Mouse (Mus musculus) myocyte (in vitro differentiated cells): ENCODE data around the gene Tent5b. TPM values are rescaled to one million over a fixed set of nuclear protein-coding genes. Genes with fewer than 3 reads are reported as not detected.

ENCODE experiments used
- H3K27me3 ChIP-seq: one replicate; pipeline ENCODE4 v1.6.1; 2011; ENCODE audit not compliant: control insufficient read depth, insufficient read depth, insufficient read length
- H3K36me3 ChIP-seq: one replicate; pipeline ENCODE4 v1.6.1; 2011; ENCODE audit not compliant: control insufficient read depth, insufficient read depth
- H3K4me2 ChIP-seq: one replicate; pipeline ENCODE4 v1.6.1; 2011; ENCODE audit warnings: low read depth, control low read depth
- H3K4me3 ChIP-seq: one replicate; pipeline ENCODE4 v1.5.1; 2011; ENCODE audit warnings: mild to moderate bottlenecking, control low read depth, moderate library complexity
- H3K79me2 ChIP-seq: one replicate; pipeline ENCODE4 v1.6.1; 2011; ENCODE audit not compliant: control insufficient read depth, insufficient read depth
- H3ac ChIP-seq: one replicate; pipeline ENCODE4 v1.6.1; 2011; ENCODE audit not compliant: control insufficient read depth, insufficient read length
- CEBPB ChIP-seq: IDR thresholded peaks from 2 replicates; pipeline ENCODE4 v1.6.1; 2011; ENCODE audit warnings: mild to moderate bottlenecking, moderate library complexity; ENCODE audit not compliant: poor library complexity, insufficient read depth, severe bottlenecking
- E2F4 ChIP-seq: IDR thresholded peaks from one replicate; pipeline ENCODE4 v1.6.1; 2011; ENCODE audit warnings: mild to moderate bottlenecking, control low read depth, moderate library complexity; ENCODE audit not compliant: insufficient read depth
- MAX ChIP-seq: IDR thresholded peaks from one replicate; pipeline ENCODE4 v1.6.1; 2011; ENCODE audit warnings: low read depth, mild to moderate bottlenecking, control low read depth
- MYOD1 ChIP-seq, 3 experiments: IDR thresholded peaks; one replicate each; pipeline ENCODE4 v1.6.1; 2011; ENCODE audit warnings: control low read depth in 2 of 3, low read depth in 2 of 3, mild to moderate bottlenecking in 2 of 3, moderate library complexity in 1 of 3; ENCODE audit not compliant: insufficient read length in 2 of 3, control insufficient read depth in 1 of 3
- MYOG ChIP-seq, 3 experiments: IDR thresholded peaks; one replicate each; pipeline ENCODE4 v1.6.1; 2011; ENCODE audit warnings: control low read depth in 2 of 3, low read depth in 2 of 3, mild to moderate bottlenecking in 2 of 3; ENCODE audit not compliant: insufficient read length in 2 of 3, control insufficient read depth in 1 of 3, insufficient read depth in 1 of 3
- POLR2A ChIP-seq: IDR thresholded peaks from one replicate; pipeline ENCODE4 v1.6.1; 2011; ENCODE audit warnings: low read depth, mild to moderate bottlenecking, control low read depth, moderate library complexity; ENCODE audit not compliant: insufficient read length
- POLR2AphosphoS2 ChIP-seq: IDR thresholded peaks from one replicate; pipeline ENCODE4 v1.6.1; 2011; ENCODE audit warnings: low read depth, control low read depth; ENCODE audit not compliant: insufficient read length
- REST ChIP-seq: IDR thresholded peaks from one replicate; pipeline ENCODE4 v1.6.1; 2011; ENCODE audit warnings: mild to moderate bottlenecking, control low read depth, moderate library complexity; ENCODE audit not compliant: insufficient read depth, insufficient read length
- SRF ChIP-seq: IDR thresholded peaks from one replicate; pipeline ENCODE4 v1.6.1; 2011; ENCODE audit warnings: low read depth; ENCODE audit not compliant: control insufficient read depth, insufficient read length
- TCF12 ChIP-seq: IDR thresholded peaks from one replicate; pipeline ENCODE4 v1.6.1; 2011; ENCODE audit warnings: mild to moderate bottlenecking, control low read depth; ENCODE audit not compliant: poor library complexity, insufficient read depth, severe bottlenecking
- TCF3 ChIP-seq: IDR thresholded peaks from one replicate; pipeline ENCODE4 v1.6.1; 2011; ENCODE audit warnings: low read depth, control low read depth; ENCODE audit not compliant: insufficient read length
- USF1 ChIP-seq: IDR thresholded peaks from one replicate; pipeline ENCODE4 v1.6.1; 2011; ENCODE audit warnings: low read depth, mild to moderate bottlenecking, control low read depth, moderate library complexity
- polyA plus RNA-seq: library from polyadenylated mRNA; unstranded; fragments of >200 nt; fragmentation: generic; extraction: Trizol; gene quantifications from one replicate; pipeline ENCODE4 v1.2.1, GENCODE M21; 2012; ENCODE audit warnings: missing spikeins

The Tent5b gene
- polyA plus RNA-seq, 1 experiment, result 3.3 TPM

- no peak overlapping the region for H3ac ChIP-seq
- H3K4me2 ChIP-seq, result no peak overlapping the region
- H3K79me2 ChIP-seq, result no peaks in the 10 kb centered on the region
- H3K27me3 ChIP-seq, result no peaks in the 10 kb centered on the region
- no peak overlapping the region for H3K4me3 ChIP-seq
- TF ChIP-seq MYOD1 (IDR thresholded peaks at IDR 0.05; ENCODE audit: control insufficient read depth in 1 of 3, insufficient read length in 2 of 3, low read depth in 2 of 3) (no peak), POLR2AphosphoS2 (no peak), MAX (no peak), POLR2A (no peak), SRF (no peak), MYOG (IDR thresholded peaks at IDR 0.05; ENCODE audit: control insufficient read depth in 1 of 3, insufficient read depth in 1 of 3, insufficient read length in 2 of 3, low read depth in 2 of 3) (no peak), TCF3 (no peak), USF1 (no peak), TCF12 (no peak), E2F4 (no peak), REST (no peak), CEBPB (no peak)
- no peaks in the 10 kb centered on the region for H3K36me3 ChIP-seq
These were observed 5.9 kb downstream of the Tent5b start for GRCm38 (mm10) chr4:133485691-133486425.

- no peaks in the 10 kb centered on the region for H3K79me2 ChIP-seq
- no peaks in the 10 kb centered on the region for H3K27me3 ChIP-seq
- no peak overlapping the region for H3ac ChIP-seq
- H3K4me3 ChIP-seq, result no peak overlapping the region
- TF ChIP-seq USF1, result no peak
- TF ChIP-seq MYOD1 (IDR thresholded peaks at IDR 0.05; ENCODE audit: control insufficient read depth in 1 of 3, insufficient read length in 2 of 3, low read depth in 2 of 3), result no peak
- TF ChIP-seq MAX, result no peak
- no peak for TF ChIP-seq MYOG (IDR thresholded peaks at IDR 0.05; ENCODE audit: control insufficient read depth in 1 of 3, insufficient read depth in 1 of 3, insufficient read length in 2 of 3, low read depth in 2 of 3)
- TF ChIP-seq TCF3, result no peak
- no peak for TF ChIP-seq SRF
- H3K36me3 ChIP-seq, result no peaks in the 10 kb centered on the region
- no peak overlapping the region for H3K4me2 ChIP-seq
These were observed 6.9 kb downstream of the Tent5b start for GRCm38 (mm10) chr4:133486673-133487357.

- TF ChIP-seq MAX, result no peak
- no peak for TF ChIP-seq E2F4
- peak in 2 of 3 experiments; percentile 62 to 64 for TF ChIP-seq MYOG (IDR thresholded peaks at IDR 0.05; ENCODE audit: control insufficient read depth in 1 of 3, insufficient read depth in 1 of 3, insufficient read length in 2 of 3, low read depth in 2 of 3)
- TF ChIP-seq MYOD1 (IDR thresholded peaks at IDR 0.05; ENCODE audit: control insufficient read depth in 1 of 3, insufficient read length in 2 of 3, low read depth in 2 of 3), result peak in 2 of 3 experiments; percentile 60 to 74
- no peak for TF ChIP-seq TCF3
- H3K36me3 ChIP-seq, result no peaks in the 10 kb centered on the region
- no peak overlapping the region for H3K4me3 ChIP-seq
- H3ac ChIP-seq, result no peak overlapping the region
- no peaks in the 10 kb centered on the region for H3K79me2 ChIP-seq
- H3K27me3 ChIP-seq, result no peaks in the 10 kb centered on the region
- H3K4me2 ChIP-seq, result no peak overlapping the region
These were observed 8.9 kb downstream of the Tent5b start for GRCm38 (mm10) chr4:133488619-133489392.

GRCm38 (mm10) chr4:133489489-133490245 is 9.7 kb downstream of the Tent5b start:
- no peak overlapping the region for H3K4me3 ChIP-seq
- H3K4me2 ChIP-seq, result peak overlapping the region; percentile 3
- no peaks in the 10 kb centered on the region for H3K36me3 ChIP-seq
- TF ChIP-seq MAX, result no peak
- peak in 2 of 3 experiments; percentile 68 to 92 for TF ChIP-seq MYOG (IDR thresholded peaks at IDR 0.05; ENCODE audit: control insufficient read depth in 1 of 3, insufficient read depth in 1 of 3, insufficient read length in 2 of 3, low read depth in 2 of 3)
- no peak for TF ChIP-seq TCF12
- TF ChIP-seq REST, result no peak
- TF ChIP-seq E2F4, result no peak
- no peak for TF ChIP-seq POLR2A
- peak; percentile 53 for TF ChIP-seq TCF3
- no peak for TF ChIP-seq POLR2AphosphoS2
- TF ChIP-seq SRF, result no peak
- peak in 2 of 3 experiments; percentile 82 to 92 for TF ChIP-seq MYOD1 (IDR thresholded peaks at IDR 0.05; ENCODE audit: control insufficient read depth in 1 of 3, insufficient read length in 2 of 3, low read depth in 2 of 3)
- no peaks in the 10 kb centered on the region for H3K27me3 ChIP-seq
- H3K79me2 ChIP-seq, result no peaks in the 10 kb centered on the region
- H3ac ChIP-seq, result no peak overlapping the region
